Mouse (Mus musculus): Measurements from ENCODE around the gene Yod1. TPM values are rescaled to one million over a fixed set of nuclear protein-coding genes. Genes with fewer than 3 reads are reported as not detected.

Gene Yod1
- 3.5 and 3.6 TPM in 2 replicates for polyA plus RNA-seq (2012; rRNA removed)

GRCm38 (mm10) chr1:130717291-130717871 lies at the start of gene Yod1:
Yod1 (plus strand) TSS chr1:130717327.

GRCm38 (mm10) chr1:130715561-130716217 lies 1.4 kb upstream of the Yod1 start, which contains the start of gene Gm29427:
Gm29427 (minus strand) TSS chr1:130715799.

GRCm38 (mm10) chr1:130729153-130729552 lies 12.0 kb downstream of the Yod1 start, which contains the start of gene Pfkfb2:
Pfkfb2 (minus strand) TSS chr1:130729253.

GRCm38 (mm10) chr1:130731741-130732337 lies 14.7 kb downstream of the Yod1 start, which contains the start of gene AA986860:
AA986860 (plus strand) TSS chr1:130731976.

Other genes starting within 250 kb of the Yod1 start
- not detected in 2 replicates for gene Zp3r, start 87.7 kb upstream of the Yod1 start, polyA plus RNA-seq (2012; rRNA removed)
- 4.4 and 8.9 TPM in 2 replicates for gene C4bp, start 55.7 kb upstream of the Yod1 start, polyA plus RNA-seq (2012; rRNA removed)
- 0.01 TPM in 1 of 2 replicates, not detected in the other for gene Gm29427, start 1.5 kb upstream of the Yod1 start, polyA plus RNA-seq (2012; rRNA removed)
- 5.3 and 6.0 TPM in 2 replicates for gene Pfkfb2, start 11.9 kb downstream of the Yod1 start, polyA plus RNA-seq (2012; rRNA removed)
- gene AA986860, start 14.6 kb downstream of the Yod1 start, polyA plus RNA-seq (2012; rRNA removed) = 1.4 and 1.5 TPM in 2 replicates
- gene Fcamr, start 83.6 kb downstream of the Yod1 start, polyA plus RNA-seq (2012; rRNA removed) = 0.02 and 0.04 TPM in 2 replicates
- 1.0 and 1.1 TPM in 2 replicates for gene Pigr, start 109.4 kb downstream of the Yod1 start, polyA plus RNA-seq (2012; rRNA removed)
- gene Fcmr, start 148.3 kb downstream of the Yod1 start, polyA plus RNA-seq (2012; rRNA removed) = 0.11 TPM in 1 of 2 replicates, not detected in the other
- gene Il24, start 170.1 kb downstream of the Yod1 start, polyA plus RNA-seq (2012; rRNA removed) = not detected in 2 replicates
- gene Il20, start 194.1 kb downstream of the Yod1 start, polyA plus RNA-seq (2012; rRNA removed) = not detected in 2 replicates
- not detected in 2 replicates for gene Il19, start 222.8 kb downstream of the Yod1 start, polyA plus RNA-seq (2012; rRNA removed)